Mouse (Mus musculus): Measurements from ENCODE around the gene Olfr1122. TPM values are rescaled to one million over a fixed set of nuclear protein-coding genes. Genes with fewer than 3 reads are reported as not detected.
"Not testable (repeated sequence)": the region's sequence is repeated elsewhere in the genome, so short reads cannot be mapped to it uniquely, and the experiment has no call there.

The Olfr1122 gene
- total RNA-seq, 1 experiment, result not detected

DNA sequence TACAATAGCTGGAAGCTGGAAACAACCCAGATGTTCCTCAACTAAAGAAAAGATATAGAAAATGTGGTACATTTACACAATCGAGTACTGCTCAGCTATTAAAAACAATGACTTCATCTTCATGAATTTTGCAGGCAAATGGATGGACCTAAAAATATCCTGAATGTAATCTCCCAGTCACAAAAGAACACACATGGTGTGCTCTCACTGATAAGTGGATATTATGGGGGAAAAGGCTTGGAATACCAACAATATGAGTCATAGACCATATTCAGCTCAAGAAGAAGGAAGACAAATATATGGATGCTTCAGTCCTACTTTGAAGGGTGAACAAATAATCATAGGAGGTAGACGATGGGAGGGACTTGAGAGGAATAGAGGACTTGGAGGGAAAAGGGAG lies 1.7 kb upstream of the Olfr1122 start:
- in situ Hi-C loops (cut with MboI; ENCODE audit: low sequenced_read_pairs in 2 of 2, unreplicated experiment in 2 of 2), result no loop called here
- no peak for DNase-seq (ENCODE audit: low read depth, low spot score)
- Histone ChIP-seq H3K9ac (ENCODE audit: insufficient read depth, low read depth, low read length, poor library complexity, severe bottlenecking) (no peak overlapping the region), H3K9me3 (ENCODE audit: control insufficient read depth, insufficient read depth, low read depth, low read length) (no peaks in the 10 kb centered on the region), H3K4me3 (ENCODE audit: insufficient read depth in 1 of 2, low read depth in 1 of 2, low read length in 2 of 2, poor library complexity in 1 of 2, severe bottlenecking in 1 of 2) (no peak overlapping the region), H3K36me3 (ENCODE audit: control insufficient read depth, insufficient read depth, low read length, poor library complexity, severe bottlenecking) (no peaks in the 10 kb centered on the region), H3K4me1 (ENCODE audit: control insufficient read depth in 2 of 2, insufficient read depth in 2 of 2, low read length in 2 of 2, poor library complexity in 1 of 2) (no peaks in the 10 kb centered on the region), H3K27ac (ENCODE audit: insufficient read depth, low read depth, low read length, poor library complexity, severe bottlenecking) (no peak overlapping the region)
- TF ChIP-seq MAFK (IDR thresholded peaks at IDR 0.05; ENCODE audit: insufficient read depth, low read depth, low read length), result no peak
- TF ChIP-seq CHD2 (IDR thresholded peaks at IDR 0.05; ENCODE audit: low read depth, low read length), result no peak
- no peak for TF ChIP-seq HCFC1 (IDR thresholded peaks at IDR 0.05; ENCODE audit: borderline replicate concordance, insufficient read depth, low read length)
- no peak for TF ChIP-seq ZC3H11A (IDR thresholded peaks at IDR 0.05; ENCODE audit: borderline replicate concordance, low read depth, low read length)
- TF ChIP-seq ZNF384 (IDR thresholded peaks at IDR 0.05; ENCODE audit: low read depth, low read length), result no peak

- H3K36me3 ChIP-seq (ENCODE audit: control insufficient read depth, insufficient read depth, low read length, poor library complexity, severe bottlenecking); DNase-seq (ENCODE audit: low read depth, low spot score); H3K9ac ChIP-seq (ENCODE audit: insufficient read depth, low read depth, low read length, poor library complexity, severe bottlenecking); H3K9me3 ChIP-seq (ENCODE audit: control insufficient read depth, insufficient read depth, low read depth, low read length); in situ Hi-C loops (cut with MboI; ENCODE audit: low sequenced_read_pairs in 2 of 2, unreplicated experiment in 2 of 2); H3K27ac ChIP-seq (ENCODE audit: insufficient read depth, low read depth, low read length, poor library complexity, severe bottlenecking); H3K4me3 ChIP-seq (ENCODE audit: insufficient read depth in 1 of 2, low read depth in 1 of 2, low read length in 2 of 2, poor library complexity in 1 of 2, severe bottlenecking in 1 of 2); H3K4me1 ChIP-seq (ENCODE audit: control insufficient read depth in 2 of 2, insufficient read depth in 2 of 2, low read length in 2 of 2, poor library complexity in 1 of 2): not testable (repeated sequence)
Measured at GRCm38 (mm10) chr2:87393605-87394004, 8.0 kb downstream of the Olfr1122 start.

- H3K27ac ChIP-seq (ENCODE audit: insufficient read depth, low read depth, low read length, poor library complexity, severe bottlenecking); H3K36me3 ChIP-seq (ENCODE audit: control insufficient read depth, insufficient read depth, low read length, poor library complexity, severe bottlenecking); in situ Hi-C loops (cut with MboI; ENCODE audit: low sequenced_read_pairs in 2 of 2, unreplicated experiment in 2 of 2); DNase-seq (ENCODE audit: low read depth, low spot score); H3K9me3 ChIP-seq (ENCODE audit: control insufficient read depth, insufficient read depth, low read depth, low read length); H3K9ac ChIP-seq (ENCODE audit: insufficient read depth, low read depth, low read length, poor library complexity, severe bottlenecking); H3K4me1 ChIP-seq (ENCODE audit: control insufficient read depth in 2 of 2, insufficient read depth in 2 of 2, low read length in 2 of 2, poor library complexity in 1 of 2); H3K4me3 ChIP-seq (ENCODE audit: insufficient read depth in 1 of 2, low read depth in 1 of 2, low read length in 2 of 2, poor library complexity in 1 of 2, severe bottlenecking in 1 of 2): not testable (repeated sequence)
Measured at GRCm38 (mm10) chr2:87394686-87395085, 9.0 kb downstream of the Olfr1122 start.

- in situ Hi-C loops (cut with MboI; ENCODE audit: low sequenced_read_pairs in 2 of 2, unreplicated experiment in 2 of 2), result no loop called here
- TF ChIP-seq MAFK (IDR thresholded peaks at IDR 0.05; ENCODE audit: insufficient read depth, low read depth, low read length) (no peak), CHD2 (IDR thresholded peaks at IDR 0.05; ENCODE audit: low read depth, low read length) (no peak), HCFC1 (IDR thresholded peaks at IDR 0.05; ENCODE audit: borderline replicate concordance, insufficient read depth, low read length) (no peak), ZNF384 (IDR thresholded peaks at IDR 0.05; ENCODE audit: low read depth, low read length) (no peak), ZC3H11A (IDR thresholded peaks at IDR 0.05; ENCODE audit: borderline replicate concordance, low read depth, low read length) (no peak)
Measured at GRCm38 (mm10) chr2:87416335-87416734, 30.7 kb downstream of the Olfr1122 start, which contains the start of gene Olfr1123. Olfr1123 (plus strand) TSS chr2:87416635.

GRCm38 (mm10) chr2:87429975-87430374 lies 44.3 kb downstream of the Olfr1122 start, which contains the start of gene Olfr1124:
Olfr1124 (plus strand) TSS chr2:87430275.
- H3K4me3 ChIP-seq (ENCODE audit: insufficient read depth in 1 of 2, low read depth in 1 of 2, low read length in 2 of 2, poor library complexity in 1 of 2, severe bottlenecking in 1 of 2), result no peak within 1 kb of the TSS
- in situ Hi-C loops (cut with MboI; ENCODE audit: low sequenced_read_pairs in 2 of 2, unreplicated experiment in 2 of 2), result no loop called here
- H3K9ac ChIP-seq (ENCODE audit: insufficient read depth, low read depth, low read length, poor library complexity, severe bottlenecking), result no peak within 1 kb of the TSS
- H3K9me3 ChIP-seq (ENCODE audit: control insufficient read depth, insufficient read depth, low read depth, low read length), result no peaks in the 10 kb centered on the region
- no peak for TF ChIP-seq MAFK (IDR thresholded peaks at IDR 0.05; ENCODE audit: insufficient read depth, low read depth, low read length)
- TF ChIP-seq ZNF384 (IDR thresholded peaks at IDR 0.05; ENCODE audit: low read depth, low read length), result no peak
- H3K27ac ChIP-seq (ENCODE audit: insufficient read depth, low read depth, low read length, poor library complexity, severe bottlenecking), result no peak within 1 kb of the TSS
- DNase-seq (ENCODE audit: low read depth, low spot score), result no peak
- no peaks in the 10 kb centered on the region for H3K4me1 ChIP-seq (ENCODE audit: control insufficient read depth in 2 of 2, insufficient read depth in 2 of 2, low read length in 2 of 2, poor library complexity in 1 of 2)
- H3K36me3 ChIP-seq (ENCODE audit: control insufficient read depth, insufficient read depth, low read length, poor library complexity, severe bottlenecking), result no peaks in the 10 kb centered on the region

More at GRCm38 (mm10) chr2:87416335-87416734, 30.7 kb downstream of the Olfr1122 start, which contains the start of gene Olfr1123:
- no peaks in the 10 kb centered on the region for H3K4me1 ChIP-seq (ENCODE audit: control insufficient read depth in 2 of 2, insufficient read depth in 2 of 2, low read length in 2 of 2, poor library complexity in 1 of 2)
- H3K9ac ChIP-seq (ENCODE audit: insufficient read depth, low read depth, low read length, poor library complexity, severe bottlenecking), result no peak within 1 kb of the TSS
- no peaks in the 10 kb centered on the region for H3K36me3 ChIP-seq (ENCODE audit: control insufficient read depth, insufficient read depth, low read length, poor library complexity, severe bottlenecking)
- H3K9me3 ChIP-seq (ENCODE audit: control insufficient read depth, insufficient read depth, low read depth, low read length), result no peaks in the 10 kb centered on the region
- DNase-seq (ENCODE audit: low read depth, low spot score), result no peak
- no peak within 1 kb of the TSS for H3K27ac ChIP-seq (ENCODE audit: insufficient read depth, low read depth, low read length, poor library complexity, severe bottlenecking)
- H3K4me3 ChIP-seq (ENCODE audit: insufficient read depth in 1 of 2, low read depth in 1 of 2, low read length in 2 of 2, poor library complexity in 1 of 2, severe bottlenecking in 1 of 2), result no peak within 1 kb of the TSS
